Mouse (Mus musculus): ENCODE results near the gene Tnfrsf12a. TPM values are rescaled to one million over a fixed set of nuclear protein-coding genes. Genes with fewer than 3 reads are reported as not detected.
A peak's percentile ranks its signal among the peaks of the same experiment; 100 is the strongest.

Gene Tnfrsf12a
- polyA plus RNA-seq, 1 experiment from 2014 or later: 16.4 TPM

DNA sequence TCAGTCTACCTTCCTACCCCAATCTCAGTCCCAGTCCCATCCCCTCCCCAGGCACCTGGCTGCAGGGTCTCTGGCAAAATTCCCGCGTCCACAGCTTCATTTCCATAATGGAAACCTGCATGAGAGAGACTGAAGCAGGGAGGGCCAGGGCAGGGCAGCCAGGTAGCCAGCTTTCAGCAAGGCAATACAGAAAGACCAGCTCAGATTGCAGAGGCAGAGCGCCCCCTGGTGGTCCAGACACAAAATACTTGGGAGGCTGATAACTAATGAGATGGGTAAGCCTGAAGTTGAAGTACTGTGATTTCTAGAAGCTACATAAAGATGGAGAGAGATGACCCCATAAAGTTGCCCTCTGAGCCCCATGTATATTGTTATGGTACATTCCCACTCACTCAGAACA is 28.9 kb upstream of the Tnfrsf12a start:
- 0 out of 2 replicates have a peak, but pooled peaks cover 3% of the 10 kb centered on the region for H3K27me3 ChIP-seq (ENCODE audit: control insufficient read depth, insufficient read depth, low read length)
- no peaks in the 10 kb centered on the region for H3K36me3 ChIP-seq (ENCODE audit: control insufficient read depth, insufficient read depth, low read length)
- no peak overlapping the region for H3K9ac ChIP-seq (ENCODE audit: low read depth, low read length)
- no peak overlapping the region for H3K27ac ChIP-seq (ENCODE audit: low read depth, low read length)
- peak; percentile 68 for ATAC-seq (ENCODE audit: low FRiP score, low TSS enrichment)
- H3K9me3 ChIP-seq (ENCODE audit: control insufficient read depth, low read length): no peaks in the 10 kb centered on the region
- no peak overlapping the region for H3K4me2 ChIP-seq (replicated peaks; ENCODE audit: low read depth, low read length)
- 0% methylated on average over 3 of the region's 3 CpGs for WGBS
- H3K4me1 ChIP-seq (ENCODE audit: control insufficient read depth, insufficient read depth, low read length): 0 out of 2 replicates have a peak, but pooled peaks cover 6% of the 10 kb centered on the region
- H3K4me3 ChIP-seq (ENCODE audit: low read length): no peak overlapping the region; the same call in 1 of the 2 replicates

DNA sequence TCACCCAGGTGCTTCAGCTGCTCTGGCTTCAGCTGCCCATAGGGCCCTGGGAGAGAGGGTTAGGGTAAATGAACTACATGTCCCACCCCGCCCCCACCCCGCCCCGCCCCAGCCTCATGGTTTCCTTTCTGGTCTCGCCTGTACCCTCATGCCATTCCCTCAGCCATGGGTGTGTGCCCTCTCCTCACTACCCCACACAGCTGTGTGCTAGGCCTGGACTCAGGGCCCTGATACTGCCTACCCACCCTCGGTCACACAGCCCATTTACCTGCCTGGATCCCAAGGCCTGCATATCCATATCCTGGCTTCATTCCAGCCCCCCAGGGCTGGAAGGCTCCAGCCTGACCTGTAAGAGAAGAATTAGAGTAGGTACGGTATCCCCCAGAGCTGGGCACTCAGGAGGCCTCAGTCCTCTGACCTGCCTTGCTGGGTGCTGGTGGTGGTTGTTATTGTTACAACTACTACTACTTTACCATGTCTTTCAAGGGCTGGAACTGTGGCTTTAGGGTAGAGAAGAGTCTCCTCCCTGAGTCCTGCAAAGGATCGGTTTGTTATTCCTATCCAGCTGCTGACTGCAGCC is 28.3 kb upstream of the Tnfrsf12a start:
- Histone ChIP-seq H3K9ac (ENCODE audit: low read depth, low read length) (no peak overlapping the region), H3K36me3 (ENCODE audit: control insufficient read depth, insufficient read depth, low read length) (no peaks in the 10 kb centered on the region), H3K4me3 (ENCODE audit: low read length) (no peak overlapping the region), H3K4me2 (replicated peaks; ENCODE audit: low read depth, low read length) (no peak overlapping the region), H3K9me3 (ENCODE audit: control insufficient read depth, low read length) (no peaks in the 10 kb centered on the region), H3K4me1 (ENCODE audit: control insufficient read depth, insufficient read depth, low read length) (0 out of 2 replicates have a peak, but pooled peaks cover 6% of the 10 kb centered on the region), H3K27me3 (ENCODE audit: control insufficient read depth, insufficient read depth, low read length) (0 out of 2 replicates have a peak, but pooled peaks cover 3% of the 10 kb centered on the region), H3K27ac (ENCODE audit: low read depth, low read length) (no peak overlapping the region)
- WGBS: 82% methylated on average over 7 of the region's 7 CpGs
- no peak for ATAC-seq (ENCODE audit: low FRiP score, low TSS enrichment)

DNA sequence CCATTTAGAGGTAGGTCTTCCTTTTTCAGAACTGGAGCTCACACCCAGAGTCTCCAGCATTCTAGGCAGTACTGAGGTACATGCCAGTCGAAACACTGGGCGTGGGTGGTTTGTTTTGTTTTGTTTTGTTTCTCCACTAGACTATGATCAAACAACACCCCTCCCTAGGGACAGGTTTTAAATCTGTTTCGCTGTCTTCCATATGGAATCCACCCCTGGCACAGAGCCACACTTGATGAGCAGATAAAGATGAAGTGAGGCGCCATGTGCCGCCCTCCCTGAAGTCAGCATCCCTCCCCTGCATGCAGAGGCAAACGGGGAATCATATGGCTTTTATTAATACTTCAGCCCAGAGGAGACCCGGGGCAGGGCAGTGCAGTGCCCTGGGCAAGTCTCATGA is 27.5 kb upstream of the Tnfrsf12a start:
- H3K27me3 ChIP-seq (ENCODE audit: control insufficient read depth, insufficient read depth, low read length): peaks cover 6% of the 10 kb centered on the region; the same call in 1 of the 2 replicates
- H3K4me2 ChIP-seq (replicated peaks; ENCODE audit: low read depth, low read length): no peak overlapping the region
- H3K4me3 ChIP-seq (ENCODE audit: low read length): no peak overlapping the region
- no peak for ATAC-seq (ENCODE audit: low FRiP score, low TSS enrichment)
- no peak overlapping the region for H3K27ac ChIP-seq (ENCODE audit: low read depth, low read length)
- H3K9ac ChIP-seq (ENCODE audit: low read depth, low read length): no peak overlapping the region
- H3K36me3 ChIP-seq (ENCODE audit: control insufficient read depth, insufficient read depth, low read length): no peaks in the 10 kb centered on the region
- H3K4me1 ChIP-seq (ENCODE audit: control insufficient read depth, insufficient read depth, low read length): 0 out of 2 replicates have a peak, but pooled peaks cover 6% of the 10 kb centered on the region
- no peaks in the 10 kb centered on the region for H3K9me3 ChIP-seq (ENCODE audit: control insufficient read depth, low read length)
- 48% methylated on average over 7 of the region's 7 CpGs for WGBS

DNA sequence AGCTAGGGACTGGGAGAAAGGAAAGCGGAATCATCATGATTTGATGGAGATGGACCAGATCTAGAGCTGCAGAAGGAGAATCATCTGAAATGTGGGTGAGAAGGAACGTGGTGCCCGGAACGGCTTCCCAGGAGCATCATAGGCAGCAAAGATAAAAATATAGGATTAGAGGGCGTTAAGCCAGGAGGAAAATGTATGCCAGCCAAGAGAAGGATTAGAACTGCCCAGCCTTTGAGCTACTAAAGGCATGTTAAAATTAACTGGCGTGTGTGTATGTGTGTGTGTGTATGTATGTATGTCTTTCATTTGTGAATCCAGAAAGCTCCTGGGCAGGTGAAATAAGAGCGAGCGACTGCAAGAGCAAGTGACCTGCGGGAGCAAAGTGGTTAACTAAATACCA is 26.0 kb upstream of the Tnfrsf12a start:
- Histone ChIP-seq H3K36me3 (ENCODE audit: control insufficient read depth, insufficient read depth, low read length) (no peaks in the 10 kb centered on the region), H3K4me1 (ENCODE audit: control insufficient read depth, insufficient read depth, low read length) (0 out of 2 replicates have a peak, but pooled peaks cover 8% of the 10 kb centered on the region), H3K27ac (ENCODE audit: low read depth, low read length) (no peak overlapping the region), H3K27me3 (ENCODE audit: control insufficient read depth, insufficient read depth, low read length) (peaks cover 19% of the 10 kb centered on the region), H3K4me3 (ENCODE audit: low read length) (no peak overlapping the region), H3K9me3 (ENCODE audit: control insufficient read depth, low read length) (no peaks in the 10 kb centered on the region), H3K4me2 (replicated peaks; ENCODE audit: low read depth, low read length) (no peak overlapping the region), H3K9ac (ENCODE audit: low read depth, low read length) (no peak overlapping the region)
- no peak for ATAC-seq (ENCODE audit: low FRiP score, low TSS enrichment)
- whole genome bisulfite sequencing: 86% methylated on average over 9 of the region's 9 CpGs

DNA sequence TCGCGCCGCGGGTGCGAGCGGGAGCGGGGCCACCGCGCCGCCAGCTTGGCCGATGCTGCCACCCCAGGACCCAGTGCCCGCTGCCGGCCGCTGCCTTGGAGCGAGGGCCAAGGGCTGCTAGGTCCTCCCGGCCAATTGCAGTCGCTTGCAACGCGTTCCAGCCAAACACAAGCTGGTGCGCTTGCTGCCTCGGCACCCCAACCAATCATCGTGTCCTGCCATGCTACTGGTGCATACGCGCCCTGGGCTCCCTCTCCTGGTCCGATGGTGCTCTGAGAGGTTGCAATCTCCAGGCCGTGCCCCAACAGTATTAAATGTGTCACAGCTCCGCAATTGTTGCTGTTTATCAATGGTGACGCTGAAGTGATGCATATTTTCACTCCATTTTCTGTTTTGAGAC is 22.8 kb upstream of the Tnfrsf12a start:
- peak; percentile 93 for ATAC-seq (ENCODE audit: low FRiP score, low TSS enrichment)
- Histone ChIP-seq H3K4me3 (ENCODE audit: low read length) (peak overlapping the region; percentile 70), H3K4me1 (ENCODE audit: control insufficient read depth, insufficient read depth, low read length) (peaks cover 9% of the 10 kb centered on the region; the same call in 1 of the 2 replicates), H3K9ac (ENCODE audit: low read depth, low read length) (peak overlapping the region; percentile 63), H3K27me3 (ENCODE audit: control insufficient read depth, insufficient read depth, low read length) (peaks cover 20% of the 10 kb centered on the region), H3K9me3 (ENCODE audit: control insufficient read depth, low read length) (no peaks in the 10 kb centered on the region), H3K4me2 (replicated peaks; ENCODE audit: low read depth, low read length) (peak overlapping the region; percentile 100), H3K27ac (ENCODE audit: low read depth, low read length) (no peak overlapping the region), H3K36me3 (ENCODE audit: control insufficient read depth, insufficient read depth, low read length) (no peaks in the 10 kb centered on the region)
- whole genome bisulfite sequencing: under 1% methylated on average over 22 of the region's 28 CpGs

DNA sequence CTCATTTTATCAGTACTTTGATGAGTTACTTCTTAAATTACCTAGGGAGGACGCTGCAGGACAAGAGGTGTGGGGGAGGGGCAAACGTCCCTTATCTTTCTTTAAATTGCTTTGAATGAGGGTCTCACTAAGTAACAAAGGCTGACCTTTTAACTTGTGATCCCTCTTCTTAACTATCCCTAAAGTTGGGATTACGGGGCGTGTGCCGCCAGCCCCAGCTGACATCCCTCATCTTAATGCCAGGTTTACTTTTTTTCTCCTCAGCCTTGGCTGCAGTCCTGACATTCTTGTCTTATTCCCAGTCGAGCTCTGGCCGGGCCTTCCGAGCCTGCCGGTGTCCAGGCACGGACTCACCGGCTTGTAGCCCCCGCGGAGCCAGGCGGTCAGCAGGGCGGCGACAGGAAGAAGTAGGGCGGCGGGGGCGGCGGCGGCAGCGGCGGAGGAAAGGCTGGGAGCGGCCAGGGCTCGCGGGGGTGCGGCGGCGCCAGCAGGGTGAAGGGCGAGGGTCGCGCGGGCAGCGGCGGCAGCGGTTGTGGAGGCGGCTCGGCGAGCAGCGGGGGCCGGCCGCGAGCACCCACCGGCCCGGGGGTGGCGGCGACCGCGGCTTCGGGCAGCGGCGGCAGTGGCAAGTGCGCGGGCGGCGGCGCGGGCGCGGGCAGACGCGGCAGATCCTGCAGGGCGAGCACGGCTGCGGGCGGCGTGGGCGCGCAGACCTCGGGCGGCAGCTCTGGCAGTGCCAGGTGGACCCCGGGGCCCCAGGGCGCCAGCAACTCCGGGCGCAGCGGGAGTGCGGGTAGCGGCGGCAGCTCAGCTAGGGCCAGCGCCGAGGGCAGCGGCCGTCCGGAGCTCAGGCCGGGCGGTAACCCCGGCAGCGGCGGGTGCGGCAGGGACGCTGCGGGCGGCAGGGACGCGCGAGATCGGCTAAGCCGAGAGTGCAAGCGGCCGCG is 22.1 kb upstream of the Tnfrsf12a start:
- Histone ChIP-seq H3K4me2 (replicated peaks; ENCODE audit: low read depth, low read length) (peak overlapping the region; percentile 100), H3K9me3 (ENCODE audit: control insufficient read depth, low read length) (no peaks in the 10 kb centered on the region), H3K36me3 (ENCODE audit: control insufficient read depth, insufficient read depth, low read length) (no peaks in the 10 kb centered on the region), H3K27me3 (ENCODE audit: control insufficient read depth, insufficient read depth, low read length) (peaks cover 20% of the 10 kb centered on the region), H3K4me3 (ENCODE audit: low read length) (peak overlapping the region; percentile 70), H3K9ac (ENCODE audit: low read depth, low read length) (peak overlapping the region; percentile 63), H3K27ac (ENCODE audit: low read depth, low read length) (no peak overlapping the region), H3K4me1 (ENCODE audit: control insufficient read depth, insufficient read depth, low read length) (peaks cover 12% of the 10 kb centered on the region)
- WGBS: under 1% methylated on average over 56 of the region's 101 CpGs
- ATAC-seq (ENCODE audit: low FRiP score, low TSS enrichment): peak; percentile 41

DNA sequence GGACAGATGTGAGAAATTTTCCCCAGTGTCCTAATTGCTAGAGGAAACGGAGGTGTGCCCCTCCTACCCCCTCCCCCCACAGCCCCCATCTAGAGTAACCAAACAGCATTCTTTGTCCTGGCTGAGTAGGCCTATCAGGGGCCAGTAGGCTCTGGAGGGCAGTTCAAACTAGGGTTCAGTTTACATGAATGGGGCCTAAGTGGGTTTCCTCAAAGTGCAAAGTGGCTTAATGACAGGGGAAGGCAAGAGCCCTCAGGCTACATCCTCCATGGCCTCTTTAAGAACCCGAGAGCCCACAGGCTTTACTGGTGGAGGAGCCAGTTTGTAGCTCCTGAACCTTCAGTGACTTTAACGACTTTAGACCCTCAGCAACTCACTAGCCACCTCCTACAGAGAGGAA is 18.5 kb upstream of the Tnfrsf12a start:
- peak overlapping the region; percentile 69 for H3K27ac ChIP-seq (ENCODE audit: low read depth, low read length)
- no peak overlapping the region for H3K4me2 ChIP-seq (replicated peaks; ENCODE audit: low read depth, low read length)

DNA sequence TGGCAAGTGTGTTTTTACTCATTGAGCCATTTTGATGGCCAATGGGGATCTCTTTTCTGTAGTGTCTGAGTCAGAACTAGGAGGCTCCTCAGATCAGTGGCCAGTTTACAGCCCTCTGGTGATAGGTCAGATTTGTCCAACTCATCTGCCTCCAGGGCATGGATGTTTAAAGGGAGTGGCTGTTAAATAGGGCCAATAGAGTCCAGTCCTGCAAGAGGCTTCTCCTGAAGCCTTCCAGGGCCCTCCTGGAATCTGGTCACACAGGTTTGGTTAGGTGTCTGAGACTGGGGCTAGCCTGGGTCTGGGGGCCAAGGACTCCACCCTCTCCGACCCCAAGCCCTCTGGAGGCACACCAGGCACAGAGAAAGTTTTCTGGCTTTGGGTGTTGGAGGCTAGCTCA is 17.2 kb upstream of the Tnfrsf12a start:
- Histone ChIP-seq H3K27ac (ENCODE audit: low read depth, low read length) (peak overlapping the region; percentile 1; the same call in 1 of the 2 replicates), H3K36me3 (ENCODE audit: control insufficient read depth, insufficient read depth, low read length) (no peaks in the 10 kb centered on the region), H3K9ac (ENCODE audit: low read depth, low read length) (no peak overlapping the region), H3K27me3 (ENCODE audit: control insufficient read depth, insufficient read depth, low read length) (peaks cover 12% of the 10 kb centered on the region), H3K9me3 (ENCODE audit: control insufficient read depth, low read length) (no peaks in the 10 kb centered on the region), H3K4me2 (replicated peaks; ENCODE audit: low read depth, low read length) (no peak overlapping the region), H3K4me3 (ENCODE audit: low read length) (no peak overlapping the region), H3K4me1 (ENCODE audit: control insufficient read depth, insufficient read depth, low read length) (peaks cover 13% of the 10 kb centered on the region)
- no peak for ATAC-seq (ENCODE audit: low FRiP score, low TSS enrichment)
- WGBS: 32% methylated on average over 1 of the region's 1 CpGs

More for the DNA sequence above, 18.5 kb upstream of the Tnfrsf12a start:
- peaks cover 17% of the 10 kb centered on the region for H3K27me3 ChIP-seq (ENCODE audit: control insufficient read depth, insufficient read depth, low read length)
- H3K9me3 ChIP-seq (ENCODE audit: control insufficient read depth, low read length): no peaks in the 10 kb centered on the region
- no peaks in the 10 kb centered on the region for H3K36me3 ChIP-seq (ENCODE audit: control insufficient read depth, insufficient read depth, low read length)
- no peak overlapping the region for H3K9ac ChIP-seq (ENCODE audit: low read depth, low read length)
- ATAC-seq (ENCODE audit: low FRiP score, low TSS enrichment): peak; percentile 70
- no peak overlapping the region for H3K4me3 ChIP-seq (ENCODE audit: low read length)
- peaks cover 13% of the 10 kb centered on the region for H3K4me1 ChIP-seq (ENCODE audit: control insufficient read depth, insufficient read depth, low read length)
- 4% methylated on average over 3 of the region's 3 CpGs for WGBS
